8 mouse cellular contexts compared by ENCODE assay signal in genomic region chr1:36683810-36684467, GRCm38 (mm10). TPM values are rescaled to one million over a fixed set of nuclear protein-coding genes. Genes with fewer than 3 reads are reported as not detected.
DNase-seq lines count a peak whose midpoint lies in the region; ATAC-seq and TF ChIP-seq lines count a peak whose summit lies in the region.

No protein-coding gene starts in this region.

- H3K27ac ChIP-seq in gastrocnemius, adult 2 months, result peak overlapping the region; percentile 75
- H3K27ac ChIP-seq in intestine, embryonic 15.5 days, result no peak overlapping the region
- peak overlapping the region; percentile 46; the same call in 1 of the 2 replicates for H3K27ac ChIP-seq in midbrain, embryonic 10.5 days (replicated peaks)

- 11% methylated on average over 13 of the region's 13 CpGs for WGBS in intestine, embryonic 15.5 days
- 12% methylated on average over 13 of the region's 13 CpGs for WGBS in midbrain, embryonic 10.5 days

- ATAC-seq in intestine, embryonic 15.5 days, result peak; percentile 85

- no peaks in the 10 kb centered on the region for H3K36me3 ChIP-seq in intestine, embryonic 15.5 days
- no peaks in the 10 kb centered on the region for H3K36me3 ChIP-seq in midbrain, embryonic 10.5 days

- peak; percentile 92 for TF ChIP-seq CTCF in gastrocnemius, adult 2 months (IDR thresholded peaks at IDR 0.05)

- no peak overlapping the region for H3K9ac ChIP-seq in intestine, embryonic 15.5 days

- no peaks in the 10 kb centered on the region; the same call in 1 of the 2 replicates for H3K4me1 ChIP-seq in intestine, embryonic 15.5 days (replicated peaks)
- peaks cover 14% of the 10 kb centered on the region for H3K4me1 ChIP-seq in midbrain, embryonic 10.5 days

- intact Hi-C loops in gastrocnemius, adult 2 months (cut with DNase I), result loop anchor here (1.0 kb wide), 1 partner anchor 137 kb away; the partner anchor contains the start of gene Ankrd39
- intact Hi-C loops in left cerebral cortex, postnatal 14 days (cut with DNase I), result loop anchor here (2.0 kb wide), 1 partner anchor 137 kb away; the partner anchor contains the start of gene Ankrd39

- DNase-seq in ZHBTc4 (ENCODE audit: low read depth, low spot score), result peak; percentile 92
- peak; percentile 80 to 83 for DNase-seq in cerebellum, postnatal 36 days
- DNase-seq in gastrocnemius, adult 2 months, result peak; percentile 81
- DNase-seq in left cerebral cortex, postnatal 14 days (ENCODE audit: low spot score in 2 of 2), result peak; percentile 84 to 86
- DNase-seq in midbrain, embryonic 10.5 days (ENCODE audit: low spot score), result peak; percentile 68
- DNase-seq in right cerebral cortex, postnatal 36 days (ENCODE audit: low spot score in 2 of 2), result peak; percentile 67 to 75
- DNase-seq in urinary bladder, postnatal 36 days (ENCODE audit: low spot score in 2 of 2), result peak; percentile 77 to 80

- no peak overlapping the region for H3K4me2 ChIP-seq in intestine, embryonic 15.5 days (replicated peaks)

- no peaks in the 10 kb centered on the region for H3K9me3 ChIP-seq in intestine, embryonic 15.5 days
- H3K9me3 ChIP-seq in midbrain, embryonic 10.5 days (replicated peaks), result no peaks in the 10 kb centered on the region

- H3K4me3 ChIP-seq in gastrocnemius, adult 2 months, result no peak overlapping the region
- H3K4me3 ChIP-seq in intestine, embryonic 15.5 days (replicated peaks), result no peak overlapping the region
- no peak overlapping the region for H3K4me3 ChIP-seq in midbrain, embryonic 10.5 days

- no peaks in the 10 kb centered on the region for H3K27me3 ChIP-seq in intestine, embryonic 15.5 days (replicated peaks)
- H3K27me3 ChIP-seq in midbrain, embryonic 10.5 days (ENCODE audit: low read depth, poor library complexity, severe bottlenecking), result peaks cover 10% of the 10 kb centered on the region; the same call in 1 of the 2 replicates

RNA-seq across cellular contexts. Expression of gene Fam178b, which starts 1.0 kb away (rescaled TPM):
- total RNA-seq in gastrocnemius, adult 2 months (2021), result under 1 TPM in 1 of 2 experiments, not detected in 1; 0.48 TPM
- polyA plus RNA-seq in intestine, embryonic 15.5 days (2015; fragmentation: Nextera tagmentation; extraction: Ambion mirVana), result 0.25 and 0.59 TPM in 2 replicates
- under 1 TPM in 1 of 2 experiments, not detected in 1; 0.53 TPM for total RNA-seq in left cerebral cortex, postnatal 14 days (2021)
- polyA plus RNA-seq in midbrain, embryonic 10.5 days (2016; fragmentation: Nextera tagmentation; extraction: Ambion mirVana), result 0.33 and 0.50 TPM in 2 replicates

RNA-seq across cellular contexts. Expression of gene Cox5b, which starts 7.3 kb away (rescaled TPM):
- total RNA-seq in gastrocnemius, adult 2 months (2021), result 1,000 to 10,000 TPM; 1,153 to 1,545 TPM
- polyA plus RNA-seq in intestine, embryonic 15.5 days (2015; fragmentation: Nextera tagmentation; extraction: Ambion mirVana), result 832 and 903 TPM in 2 replicates
- 100 to 1,000 TPM; 688 to 718 TPM for total RNA-seq in left cerebral cortex, postnatal 14 days (2021)
- 531 and 539 TPM in 2 replicates for polyA plus RNA-seq in midbrain, embryonic 10.5 days (2016; fragmentation: Nextera tagmentation; extraction: Ambion mirVana)

RNA-seq across cellular contexts. Expression of gene 4933424G06Rik, which starts 26.0 kb away (rescaled TPM):
- 1 to 10 TPM in 1 of 2 experiments, under 1 TPM in 1; 0.51 to 1.5 TPM for total RNA-seq in gastrocnemius, adult 2 months (2021)
- polyA plus RNA-seq in intestine, embryonic 15.5 days (2015; fragmentation: Nextera tagmentation; extraction: Ambion mirVana), result 0.34 TPM in 1 of 2 replicates, not detected in the other
- 1 to 10 TPM; 1.3 to 1.7 TPM for total RNA-seq in left cerebral cortex, postnatal 14 days (2021)
- 0.10 and 0.24 TPM in 2 replicates for polyA plus RNA-seq in midbrain, embryonic 10.5 days (2016; fragmentation: Nextera tagmentation; extraction: Ambion mirVana)

RNA-seq across cellular contexts. Expression of gene Actr1b, which starts 30.3 kb away (rescaled TPM):
- 100 to 1,000 TPM; 120 to 155 TPM for total RNA-seq in gastrocnemius, adult 2 months (2021)
- 90.3 and 92.0 TPM in 2 replicates for polyA plus RNA-seq in intestine, embryonic 15.5 days (2015; fragmentation: Nextera tagmentation; extraction: Ambion mirVana)
- 100 to 1,000 TPM; 273 to 294 TPM for total RNA-seq in left cerebral cortex, postnatal 14 days (2021)
- polyA plus RNA-seq in midbrain, embryonic 10.5 days (2016; fragmentation: Nextera tagmentation; extraction: Ambion mirVana), result 142 and 145 TPM in 2 replicates
